Mouse (Mus musculus) gastrocnemius, postnatal 25 days (tissue): ENCODE results near the gene Rsph9. TPM values are rescaled to one million over a fixed set of nuclear protein-coding genes. Genes with fewer than 3 reads are reported as not detected.
A peak's percentile ranks its signal among the peaks of the same experiment; 100 is the strongest.

Experiments
- DNase-seq: peaks from one replicate; pipeline ENCODE4 v3.0.0; 2022
- long read RNA-seq, 2 experiments: library from polyadenylated mRNA; stranded (forward); transcript quantifications; one replicate each; pipeline ENCODE4 v2.0.0; 2021
- total RNA-seq, 2 experiments: library from RNA; stranded (reverse); gene quantifications; 1 replicate in 1 of 2; 2 replicates in 1 of 2; pipeline ENCODE4 v1.2.3; 2021

The Rsph9 gene
- total RNA-seq, result under 1 TPM; 0.29 to 0.38 TPM
- long read RNA-seq, experiment 1, partial matches to known transcripts, result 0 of 2 reads
- long read RNA-seq, experiment 1, other reads (novel, unspliced or antisense), result 1 of 2 reads
- long read RNA-seq, experiment 2, result 0 reads

GRCm38 (mm10) chr17:46143578-46144423 lies at the start of gene Rsph9:
TSS of gene Rsph9 (minus strand) at chr17:46144216.
- peak; percentile 74 for DNase-seq

GRCm38 (mm10) chr17:46188829-46189228 lies 44.8 kb upstream of the Rsph9 start:
- DNase-seq, result no peak

GRCm38 (mm10) chr17:46182273-46182672 lies 38.3 kb upstream of the Rsph9 start:
- no peak for DNase-seq

GRCm38 (mm10) chr17:46170538-46170937 lies 26.5 kb upstream of the Rsph9 start:
- no peak for DNase-seq

GRCm38 (mm10) chr17:46168768-46169167 lies 24.8 kb upstream of the Rsph9 start:
- no peak for DNase-seq

- DNase-seq, result no peak
Observed at GRCm38 (mm10) chr17:46168318-46168717, 24.3 kb upstream of the Rsph9 start.

- DNase-seq, result no peak
Observed at GRCm38 (mm10) chr17:46167014-46167413, 23.0 kb upstream of the Rsph9 start.

GRCm38 (mm10) chr17:46166270-46166669 lies 22.3 kb upstream of the Rsph9 start:
- DNase-seq, result no peak

GRCm38 (mm10) chr17:46165460-46165859 lies 21.4 kb upstream of the Rsph9 start:
- DNase-seq, result no peak

GRCm38 (mm10) chr17:46164791-46165190 lies 20.8 kb upstream of the Rsph9 start:
- no peak for DNase-seq

- no peak for DNase-seq
Observed at GRCm38 (mm10) chr17:46164301-46164700, 20.3 kb upstream of the Rsph9 start.

- no peak for DNase-seq
Observed at GRCm38 (mm10) chr17:46162951-46163421, 19.0 kb upstream of the Rsph9 start.

GRCm38 (mm10) chr17:46162551-46162950 lies 18.5 kb upstream of the Rsph9 start:
- no peak for DNase-seq

- DNase-seq, result no peak
Observed at GRCm38 (mm10) chr17:46161710-46162109, 17.7 kb upstream of the Rsph9 start.

- DNase-seq, result no peak
Observed at GRCm38 (mm10) chr17:46161179-46161578, 17.2 kb upstream of the Rsph9 start.

- peak; percentile 97 for DNase-seq
Observed at GRCm38 (mm10) chr17:46160686-46161085, 16.7 kb upstream of the Rsph9 start, which contains the start of gene Gtpbp2. TSS of gene Gtpbp2 (plus strand) at chr17:46161032.

- peak; percentile 90 for DNase-seq
Observed at GRCm38 (mm10) chr17:46160090-46160662, 16.2 kb upstream of the Rsph9 start.

GRCm38 (mm10) chr17:46159236-46159635 lies 15.2 kb upstream of the Rsph9 start:
- no peak for DNase-seq

GRCm38 (mm10) chr17:46157131-46157530 lies 13.1 kb upstream of the Rsph9 start:
- DNase-seq, result no peak

GRCm38 (mm10) chr17:46156680-46157079 lies 12.7 kb upstream of the Rsph9 start:
- no peak for DNase-seq

GRCm38 (mm10) chr17:46154336-46154735 lies 10.3 kb upstream of the Rsph9 start:
- DNase-seq, result no peak

- DNase-seq, result peak; percentile 88
Observed at GRCm38 (mm10) chr17:46152847-46153782, 9.1 kb upstream of the Rsph9 start, which contains the start of gene Mad2l1bp. TSS of gene Mad2l1bp (minus strand) at chr17:46153553.
